Mouse (Mus musculus) intestine, postnatal 0 days (tissue): ENCODE measurements around the gene Plxdc1. TPM values are rescaled to one million over a fixed set of nuclear protein-coding genes. Genes with fewer than 3 reads are reported as not detected.

Experiments used
- ATAC-seq: fragments of 200-750 bp; cut with Nextera tagmentation; 2 replicates; pipeline ENCODE4 v1.8.0; 2017; ENCODE audit warnings: mild to moderate bottlenecking, moderate TSS enrichment, moderate library complexity
- H3K27ac ChIP-seq: fragments of 300-500 bp; sonication (generic); 2 replicates; pipeline ENCODE4 v1.5.1; 2014; ENCODE audit warnings: mild to moderate bottlenecking, low read depth, low read length, moderate library complexity
- H3K27me3 ChIP-seq: fragments of 300-500 bp; sonication (generic); replicated peaks from 2 replicates; pipeline ENCODE4 v1.6.1; 2014; ENCODE audit warnings: low read length, mixed read lengths; ENCODE audit not compliant: control insufficient read depth, insufficient read depth
- H3K36me3 ChIP-seq: fragments of 300-500 bp; sonication (generic); 2 replicates; pipeline ENCODE4 v1.6.1; 2014; ENCODE audit warnings: mild to moderate bottlenecking, moderate library complexity; ENCODE audit not compliant: control insufficient read depth, insufficient read depth
- H3K4me1 ChIP-seq: fragments of 300-500 bp; sonication (generic); replicated peaks from 2 replicates; pipeline ENCODE4 v1.6.1; 2014; ENCODE audit warnings: antibody characterized with exemption, low read length, mixed read lengths; ENCODE audit not compliant: control insufficient read depth, insufficient read depth
- H3K4me2 ChIP-seq: fragments of 300-500 bp; sonication (generic); replicated peaks from 2 replicates; pipeline ENCODE4 v1.6.1; 2014; ENCODE audit warnings: low read depth, mild to moderate bottlenecking, moderate library complexity
- H3K4me3 ChIP-seq: fragments of 300-500 bp; sonication (generic); 2 replicates; pipeline ENCODE4 v1.5.1; 2014; ENCODE audit warnings: low read depth, low read length
- H3K9ac ChIP-seq: fragments of 300-500 bp; sonication (generic); 2 replicates; pipeline ENCODE4 v1.6.1; 2014; ENCODE audit warnings: mild to moderate bottlenecking, low read depth, low read length
- H3K9me3 ChIP-seq: fragments of 300-500 bp; sonication (generic); 2 replicates; pipeline ENCODE4 v1.6.1; 2016; ENCODE audit warnings: mixed run types; ENCODE audit not compliant: control insufficient read depth
- CTCF ChIP-seq: sonication (generic); IDR thresholded peaks from 2 replicates; pipeline ENCODE4 v1.5.1; 2016; ENCODE audit warnings: low read depth, mild to moderate bottlenecking, control low read depth, antibody characterized with exemption, moderate library complexity
- WGBS: fragments of 180-500 bp; shearing (Covaris S2); extraction: QIAGEN DNeasy Blood & Tissue Kit; methylation state at CpG from one replicate; pipeline ENCODE4 v1.1.7; 2014; 5-methylcytosine and 5-hydroxymethylcytosine counted together
- polyA plus RNA-seq: library from polyadenylated mRNA; unstranded; fragments of >200 nt; fragmentation: Nextera tagmentation; extraction: Ambion mirVana; gene quantifications from 2 replicates; pipeline ENCODE4 v1.2.1, GENCODE M21; 2015

The Plxdc1 gene
- polyA plus RNA-seq, 1 experiment from 2014 or later: 0.30 TPM

DNA sequence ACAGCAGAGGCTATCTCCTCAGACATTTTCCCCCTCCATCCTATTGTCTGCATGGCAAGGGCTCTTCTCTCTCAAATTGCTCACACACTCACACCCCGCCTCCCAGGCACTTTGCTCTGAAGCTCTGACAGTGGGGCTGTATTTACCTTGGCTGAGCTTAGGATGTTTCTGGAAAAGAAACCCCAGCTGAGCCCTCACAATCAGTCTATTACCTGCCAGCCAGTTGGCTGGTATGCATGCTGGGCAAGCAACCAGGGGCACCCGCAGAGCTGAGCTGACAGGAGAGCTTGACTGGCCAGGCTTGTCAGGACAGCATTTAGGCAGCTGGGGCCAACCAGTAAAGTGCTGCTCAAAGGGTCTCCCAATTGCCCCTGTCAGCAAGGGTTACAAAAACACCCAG lies 19.1 kb downstream of the Plxdc1 start:
- no peak overlapping the region for H3K4me2 ChIP-seq
- H3K27ac ChIP-seq: no peak overlapping the region
- no peaks in the 10 kb centered on the region for H3K27me3 ChIP-seq
- no peaks in the 10 kb centered on the region for H3K36me3 ChIP-seq
- H3K9ac ChIP-seq: no peak overlapping the region
- ATAC-seq: no peak
- WGBS: 29% methylated on average over 2 of the region's 2 CpGs
- no peaks in the 10 kb centered on the region for H3K9me3 ChIP-seq
- no peaks in the 10 kb centered on the region for H3K4me1 ChIP-seq
- no peak for TF ChIP-seq CTCF
- no peak overlapping the region for H3K4me3 ChIP-seq

DNA sequence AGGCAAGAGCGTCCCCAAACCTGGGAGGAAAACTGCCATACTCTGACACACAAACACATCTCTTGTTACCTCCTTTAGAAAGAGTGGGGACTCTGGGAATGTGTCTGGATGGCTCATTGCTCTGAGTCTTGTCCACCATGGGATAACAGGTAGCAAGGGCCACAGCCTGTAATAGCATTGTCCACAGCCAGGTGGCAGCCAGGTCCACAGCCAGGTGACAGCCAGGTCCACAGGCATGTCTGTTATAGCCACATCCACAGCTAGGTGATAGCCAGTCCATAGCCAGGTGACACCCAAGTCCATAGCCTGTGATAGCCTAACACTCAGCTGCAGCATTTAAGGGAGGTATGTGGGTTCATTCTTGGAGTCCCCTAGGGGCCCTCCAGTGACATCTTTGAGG lies 25.3 kb downstream of the Plxdc1 start:
- Histone ChIP-seq H3K4me2 (no peak overlapping the region), H3K4me3 (no peak overlapping the region), H3K4me1 (no peaks in the 10 kb centered on the region), H3K9ac (no peak overlapping the region), H3K9me3 (no peaks in the 10 kb centered on the region), H3K27me3 (no peaks in the 10 kb centered on the region), H3K27ac (no peak overlapping the region), H3K36me3 (no peaks in the 10 kb centered on the region)
- no peak for ATAC-seq
- TF ChIP-seq CTCF: peak; percentile 77
- WGBS: 85% methylated on average over 1 of the region's 1 CpGs

- no peak overlapping the region for H3K27ac ChIP-seq
- H3K36me3 ChIP-seq: no peaks in the 10 kb centered on the region
- no peak overlapping the region for H3K4me2 ChIP-seq
- H3K9ac ChIP-seq: no peak overlapping the region
- 59% methylated on average over 5 of the region's 5 CpGs for WGBS
- no peak overlapping the region for H3K4me3 ChIP-seq
- H3K27me3 ChIP-seq: no peaks in the 10 kb centered on the region
- no peaks in the 10 kb centered on the region for H3K9me3 ChIP-seq
- ATAC-seq: no peak
- TF ChIP-seq CTCF: no peak
- no peaks in the 10 kb centered on the region for H3K4me1 ChIP-seq
These were observed 27.0 kb downstream of the Plxdc1 start for GRCm38 (mm10) chr11:97959300-97959680.

GRCm38 (mm10) chr11:97958641-97959299 lies 27.5 kb downstream of the Plxdc1 start:
- Histone ChIP-seq H3K9me3 (no peaks in the 10 kb centered on the region), H3K36me3 (no peaks in the 10 kb centered on the region), H3K9ac (no peak overlapping the region), H3K27me3 (no peaks in the 10 kb centered on the region), H3K4me2 (no peak overlapping the region), H3K4me1 (no peaks in the 10 kb centered on the region), H3K27ac (no peak overlapping the region), H3K4me3 (no peak overlapping the region)
- 80% methylated on average over 7 of the region's 7 CpGs for WGBS
- ATAC-seq: no peak
- no peak for TF ChIP-seq CTCF

GRCm38 (mm10) chr11:97956905-97957560 lies 29.2 kb downstream of the Plxdc1 start:
- Histone ChIP-seq H3K36me3 (no peaks in the 10 kb centered on the region), H3K4me2 (no peak overlapping the region), H3K4me3 (no peak overlapping the region), H3K9ac (no peak overlapping the region), H3K27ac (no peak overlapping the region), H3K9me3 (no peaks in the 10 kb centered on the region), H3K4me1 (no peaks in the 10 kb centered on the region), H3K27me3 (no peaks in the 10 kb centered on the region)
- ATAC-seq: no peak
- TF ChIP-seq CTCF: no peak
- WGBS: 52% methylated on average over 6 of the region's 6 CpGs

GRCm38 (mm10) chr11:97955915-97956314 lies 30.3 kb downstream of the Plxdc1 start:
- ATAC-seq: no peak
- Histone ChIP-seq H3K9ac (no peak overlapping the region), H3K27me3 (no peaks in the 10 kb centered on the region), H3K36me3 (no peaks in the 10 kb centered on the region), H3K4me2 (no peak overlapping the region), H3K9me3 (no peaks in the 10 kb centered on the region), H3K4me3 (no peak overlapping the region), H3K27ac (no peak overlapping the region), H3K4me1 (no peaks in the 10 kb centered on the region)
- no peak for TF ChIP-seq CTCF
- WGBS: 66% methylated on average over 4 of the region's 4 CpGs
